Mouse (Mus musculus): Measurements from ENCODE around the gene Slc22a12. TPM values are rescaled to one million over a fixed set of nuclear protein-coding genes. Genes with fewer than 3 reads are reported as not detected.

Slc22a12 gene
- total RNA-seq, 2 experiments from 2014 or later = not detected

- no peak for DNase-seq
- intact Hi-C loops (cut with DNase I) = no loop called here
Observed at GRCm38 (mm10) chr19:6543035-6543383, 177 bp upstream of the Slc22a12 start.

GRCm38 (mm10) chr19:6541521-6541920 is 1.3 kb downstream of the Slc22a12 start:
- no peak for DNase-seq
- intact Hi-C loops (cut with DNase I) = no loop called here

- no peak for DNase-seq
- intact Hi-C loops (cut with DNase I) = no loop called here
Observed at GRCm38 (mm10) chr19:6540191-6540590, 2.6 kb downstream of the Slc22a12 start.

GRCm38 (mm10) chr19:6539592-6539991 is 3.2 kb downstream of the Slc22a12 start:
- intact Hi-C loops (cut with DNase I) = no loop called here

GRCm38 (mm10) chr19:6538546-6538945 is 4.3 kb downstream of the Slc22a12 start:
- DNase-seq = no peak
- intact Hi-C loops (cut with DNase I) = no loop called here

More at GRCm38 (mm10) chr19:6539592-6539991, 3.2 kb downstream of the Slc22a12 start:
- DNase-seq = no peak

GRCm38 (mm10) chr19:6537526-6537925 is 5.3 kb downstream of the Slc22a12 start:
- intact Hi-C loops (cut with DNase I) = no loop called here
- no peak for DNase-seq

- intact Hi-C loops (cut with DNase I) = no loop called here
- no peak for DNase-seq
Observed at GRCm38 (mm10) chr19:6536696-6537095, 6.1 kb downstream of the Slc22a12 start.

GRCm38 (mm10) chr19:6536201-6536600 is 6.6 kb downstream of the Slc22a12 start:
- intact Hi-C loops (cut with DNase I) = no loop called here
- no peak for DNase-seq

GRCm38 (mm10) chr19:6534118-6534415 is 8.8 kb downstream of the Slc22a12 start:
- intact Hi-C loops (cut with DNase I) = no loop called here

GRCm38 (mm10) chr19:6533290-6534117 is 9.3 kb downstream of the Slc22a12 start:
- intact Hi-C loops (cut with DNase I) = no loop called here
- no peak for DNase-seq

More at GRCm38 (mm10) chr19:6534118-6534415, 8.8 kb downstream of the Slc22a12 start:
- DNase-seq = no peak

- DNase-seq = no peak
- intact Hi-C loops (cut with DNase I) = no loop called here
Observed at GRCm38 (mm10) chr19:6532656-6533055, 10.2 kb downstream of the Slc22a12 start.

GRCm38 (mm10) chr19:6531832-6532471 is 10.9 kb downstream of the Slc22a12 start:
- intact Hi-C loops (cut with DNase I) = no loop called here
- DNase-seq = no peak

- intact Hi-C loops (cut with DNase I) = no loop called here
- DNase-seq = no peak
Observed at GRCm38 (mm10) chr19:6531011-6531631, 11.7 kb downstream of the Slc22a12 start.

GRCm38 (mm10) chr19:6530359-6530758 is 12.5 kb downstream of the Slc22a12 start:
- DNase-seq = no peak
- intact Hi-C loops (cut with DNase I) = no loop called here

- no peak for DNase-seq
- intact Hi-C loops (cut with DNase I) = no loop called here
Observed at GRCm38 (mm10) chr19:6529265-6529985, 13.4 kb downstream of the Slc22a12 start.

- DNase-seq = no peak
- intact Hi-C loops (cut with DNase I) = no loop called here
Observed at GRCm38 (mm10) chr19:6527839-6528531, 14.8 kb downstream of the Slc22a12 start.

GRCm38 (mm10) chr19:6527439-6527838 is 15.4 kb downstream of the Slc22a12 start:
- intact Hi-C loops (cut with DNase I) = no loop called here
- DNase-seq = no peak

GRCm38 (mm10) chr19:6526010-6526409 is 16.8 kb downstream of the Slc22a12 start:
- intact Hi-C loops (cut with DNase I) = no loop called here
- no peak for DNase-seq

- no peak for DNase-seq
- intact Hi-C loops (cut with DNase I) = no loop called here
Observed at GRCm38 (mm10) chr19:6525023-6525422, 17.8 kb downstream of the Slc22a12 start.

GRCm38 (mm10) chr19:6522289-6522688 is 20.5 kb downstream of the Slc22a12 start:
- intact Hi-C loops (cut with DNase I) = no loop called here
- DNase-seq = no peak

Measured in gastrocnemius, postnatal 36 days (tissue).